Mouse (Mus musculus) stomach, embryonic 15.5 days (tissue): Measurements from ENCODE around the gene Derl3. TPM values are rescaled to one million over a fixed set of nuclear protein-coding genes. Genes with fewer than 3 reads are reported as not detected.

Source experiments
- ATAC-seq: fragments of 200-750 bp; cut with Nextera tagmentation; 2 replicates; pipeline ENCODE4 v1.8.0; 2017; ENCODE audit warnings: low read depth, moderate number of reproducible peaks, moderate TSS enrichment; ENCODE audit not compliant: insufficient read depth, low FRiP score
- H3K27ac ChIP-seq: fragments of 300-500 bp; sonication (generic); 2 replicates; pipeline ENCODE4 v1.5.1; 2015; ENCODE audit warnings: mild to moderate bottlenecking, inconsistent platforms
- H3K27me3 ChIP-seq: fragments of 300-500 bp; sonication (generic); replicated peaks from 2 replicates; pipeline ENCODE4 v1.6.1; 2015; ENCODE audit warnings: inconsistent platforms
- H3K36me3 ChIP-seq: fragments of 300-500 bp; sonication (generic); 2 replicates; pipeline ENCODE4 v1.6.1; 2015; ENCODE audit warnings: inconsistent platforms
- H3K4me1 ChIP-seq: fragments of 300-500 bp; sonication (generic); 2 replicates; pipeline ENCODE4 v1.6.1; 2015; ENCODE audit warnings: inconsistent platforms
- H3K4me2 ChIP-seq: fragments of 300-500 bp; sonication (generic); 2 replicates; pipeline ENCODE4 v1.6.1; 2015; ENCODE audit warnings: mild to moderate bottlenecking, inconsistent platforms
- H3K4me3 ChIP-seq: fragments of 300-500 bp; sonication (generic); replicated peaks from 2 replicates; pipeline ENCODE4 v1.5.1; 2015; ENCODE audit warnings: inconsistent platforms
- H3K9ac ChIP-seq: fragments of 300-500 bp; sonication (generic); 2 replicates; pipeline ENCODE4 v1.6.1; 2015; ENCODE audit warnings: inconsistent platforms
- H3K9me3 ChIP-seq: fragments of 300-500 bp; sonication (generic); 2 replicates; pipeline ENCODE4 v1.6.1; 2016; ENCODE audit warnings: inconsistent platforms
- WGBS: fragments of 180-500 bp; shearing (Covaris S2); methylation state at CpG from one replicate; pipeline ENCODE4 v1.1.7; 2015; 5-methylcytosine and 5-hydroxymethylcytosine counted together
- polyA plus RNA-seq: library from polyadenylated mRNA; unstranded; fragments of >200 nt; fragmentation: Nextera tagmentation; extraction: Ambion mirVana; gene quantifications from 2 replicates; pipeline ENCODE4 v1.2.1, GENCODE M21; 2015

Derl3 gene
- polyA plus RNA-seq, 1 experiment from 2014 or later = 6.6 TPM

GRCm38 (mm10) chr10:75895730-75896129 lies 2.5 kb downstream of the Derl3 start:
- no peak overlapping the region for H3K9ac ChIP-seq
- H3K9me3 ChIP-seq = no peaks in the 10 kb centered on the region
- no peak overlapping the region for H3K4me2 ChIP-seq
- ATAC-seq = no peak
- WGBS = 94% methylated on average over 5 of the region's 5 CpGs
- H3K27me3 ChIP-seq = no peaks in the 10 kb centered on the region
- H3K27ac ChIP-seq = no peak overlapping the region
- H3K36me3 ChIP-seq = peaks cover 28% of the 10 kb centered on the region
- peaks cover 13% of the 10 kb centered on the region for H3K4me1 ChIP-seq
- H3K4me3 ChIP-seq = no peak overlapping the region

- Histone ChIP-seq H3K4me1 (peaks cover 13% of the 10 kb centered on the region), H3K36me3 (peaks cover 28% of the 10 kb centered on the region), H3K27ac (no peak overlapping the region), H3K27me3 (no peaks in the 10 kb centered on the region), H3K4me3 (no peak overlapping the region), H3K4me2 (no peak overlapping the region), H3K9ac (no peak overlapping the region), H3K9me3 (no peaks in the 10 kb centered on the region)
- no peak for ATAC-seq
- 88% methylated on average over 1 of the region's 1 CpGs for WGBS
These were observed 3.0 kb downstream of the Derl3 start for GRCm38 (mm10) chr10:75896208-75896607.

GRCm38 (mm10) chr10:75897373-75897772 lies 4.2 kb downstream of the Derl3 start:
- no peaks in the 10 kb centered on the region for H3K9me3 ChIP-seq
- no peak overlapping the region for H3K4me3 ChIP-seq
- H3K27me3 ChIP-seq = no peaks in the 10 kb centered on the region
- peaks cover 38% of the 10 kb centered on the region for H3K36me3 ChIP-seq
- H3K9ac ChIP-seq = no peak overlapping the region
- no peak for ATAC-seq
- H3K27ac ChIP-seq = no peak overlapping the region
- peaks cover 13% of the 10 kb centered on the region for H3K4me1 ChIP-seq
- WGBS = 39% methylated on average over 6 of the region's 6 CpGs
- no peak overlapping the region for H3K4me2 ChIP-seq

- WGBS = 72% methylated on average over 6 of the region's 6 CpGs
- Histone ChIP-seq H3K4me1 (peaks cover 13% of the 10 kb centered on the region), H3K9me3 (no peaks in the 10 kb centered on the region), H3K4me3 (no peak overlapping the region), H3K27me3 (no peaks in the 10 kb centered on the region), H3K27ac (no peak overlapping the region), H3K36me3 (peaks cover 41% of the 10 kb centered on the region), H3K9ac (no peak overlapping the region), H3K4me2 (no peak overlapping the region)
- no peak for ATAC-seq
These were observed 4.9 kb downstream of the Derl3 start for GRCm38 (mm10) chr10:75898039-75898564.

GRCm38 (mm10) chr10:75898846-75899245 lies 5.6 kb downstream of the Derl3 start:
- 62% methylated on average over 3 of the region's 3 CpGs for WGBS
- Histone ChIP-seq H3K27me3 (no peaks in the 10 kb centered on the region), H3K27ac (no peak overlapping the region), H3K9me3 (no peaks in the 10 kb centered on the region), H3K9ac (no peak overlapping the region), H3K4me1 (0 out of 2 replicates have a peak, but pooled peaks cover 6% of the 10 kb centered on the region), H3K4me3 (no peak overlapping the region), H3K4me2 (no peak overlapping the region), H3K36me3 (peaks cover 49% of the 10 kb centered on the region)
- no peak for ATAC-seq

- no peak overlapping the region for H3K27ac ChIP-seq
- no peak for ATAC-seq
- H3K4me1 ChIP-seq = no peaks in the 10 kb centered on the region
- H3K4me3 ChIP-seq = no peak overlapping the region
- 87% methylated on average over 5 of the region's 5 CpGs for WGBS
- H3K27me3 ChIP-seq = no peaks in the 10 kb centered on the region
- no peak overlapping the region for H3K4me2 ChIP-seq
- H3K36me3 ChIP-seq = peaks cover 52% of the 10 kb centered on the region
- no peaks in the 10 kb centered on the region for H3K9me3 ChIP-seq
- H3K9ac ChIP-seq = no peak overlapping the region
These were observed 11.2 kb downstream of the Derl3 start for GRCm38 (mm10) chr10:75904391-75904790.

- H3K4me2 ChIP-seq = no peak overlapping the region
- no peaks in the 10 kb centered on the region for H3K4me1 ChIP-seq
- no peaks in the 10 kb centered on the region for H3K27me3 ChIP-seq
- WGBS = 94% methylated on average over 4 of the region's 4 CpGs
- ATAC-seq = no peak
- no peak overlapping the region for H3K27ac ChIP-seq
- no peak overlapping the region for H3K4me3 ChIP-seq
- H3K36me3 ChIP-seq = peaks cover 68% of the 10 kb centered on the region
- H3K9ac ChIP-seq = no peak overlapping the region
- H3K9me3 ChIP-seq = no peaks in the 10 kb centered on the region
These were observed 13.7 kb downstream of the Derl3 start for GRCm38 (mm10) chr10:75906882-75907281.

- H3K4me3 ChIP-seq = no peak overlapping the region
- no peak for ATAC-seq
- H3K9me3 ChIP-seq = no peaks in the 10 kb centered on the region
- H3K27me3 ChIP-seq = no peaks in the 10 kb centered on the region
- H3K36me3 ChIP-seq = peaks cover 57% of the 10 kb centered on the region
- H3K9ac ChIP-seq = no peak overlapping the region
- H3K27ac ChIP-seq = no peak overlapping the region
- WGBS = 79% methylated on average over 2 of the region's 2 CpGs
- H3K4me1 ChIP-seq = no peaks in the 10 kb centered on the region
- H3K4me2 ChIP-seq = no peak overlapping the region
These were observed 17.5 kb downstream of the Derl3 start for GRCm38 (mm10) chr10:75910698-75911097.

GRCm38 (mm10) chr10:75913013-75913589 lies 19.9 kb downstream of the Derl3 start:
- Histone ChIP-seq H3K4me3 (no peak overlapping the region), H3K27me3 (no peaks in the 10 kb centered on the region), H3K4me2 (no peak overlapping the region), H3K9ac (no peak overlapping the region), H3K9me3 (no peaks in the 10 kb centered on the region), H3K4me1 (0 out of 2 replicates have a peak, but pooled peaks cover under 1% of the 10 kb centered on the region), H3K36me3 (peaks cover 55% of the 10 kb centered on the region), H3K27ac (no peak overlapping the region)
- 61% methylated on average over 6 of the region's 6 CpGs for WGBS
- ATAC-seq = no peak

GRCm38 (mm10) chr10:75915557-75915956 lies 22.3 kb downstream of the Derl3 start:
- ATAC-seq = no peak
- H3K27me3 ChIP-seq = no peaks in the 10 kb centered on the region
- H3K9ac ChIP-seq = no peak overlapping the region
- no peak overlapping the region for H3K4me2 ChIP-seq
- no peaks in the 10 kb centered on the region for H3K9me3 ChIP-seq
- no peak overlapping the region for H3K27ac ChIP-seq
- H3K4me3 ChIP-seq = no peak overlapping the region
- WGBS = 72% methylated on average over 7 of the region's 7 CpGs
- H3K4me1 ChIP-seq = peaks cover 16% of the 10 kb centered on the region; the same call in 1 of the 2 replicates
- peaks cover 39% of the 10 kb centered on the region for H3K36me3 ChIP-seq

GRCm38 (mm10) chr10:75916840-75917239 lies 23.6 kb downstream of the Derl3 start:
- Histone ChIP-seq H3K9me3 (no peaks in the 10 kb centered on the region), H3K27ac (no peak overlapping the region), H3K36me3 (peaks cover 27% of the 10 kb centered on the region; the same call in 1 of the 2 replicates), H3K4me3 (no peak overlapping the region), H3K27me3 (no peaks in the 10 kb centered on the region), H3K4me2 (no peak overlapping the region), H3K4me1 (peaks cover 16% of the 10 kb centered on the region; the same call in 1 of the 2 replicates), H3K9ac (no peak overlapping the region)
- no peak for ATAC-seq
- WGBS = 83% methylated on average over 8 of the region's 8 CpGs

GRCm38 (mm10) chr10:75919026-75919425 lies 25.8 kb downstream of the Derl3 start:
- Histone ChIP-seq H3K9me3 (no peaks in the 10 kb centered on the region), H3K27me3 (no peaks in the 10 kb centered on the region), H3K9ac (no peak overlapping the region), H3K4me2 (no peak overlapping the region), H3K36me3 (peaks cover 22% of the 10 kb centered on the region; the same call in 1 of the 2 replicates), H3K4me3 (no peak overlapping the region), H3K27ac (no peak overlapping the region), H3K4me1 (peaks cover 20% of the 10 kb centered on the region; the same call in 1 of the 2 replicates)
- WGBS = 79% methylated on average over 5 of the region's 5 CpGs
- ATAC-seq = no peak
